Mouse (Mus musculus) limb, embryonic 11.5 days (tissue): ENCODE measurements around the gene Hcls1. TPM values are rescaled to one million over a fixed set of nuclear protein-coding genes. Genes with fewer than 3 reads are reported as not detected.

Source experiments
- ATAC-seq: fragments of 200-750 bp; cut with Nextera tagmentation; 2 replicates; pipeline ENCODE4 v1.8.0; 2017; ENCODE audit warnings: low read depth; ENCODE audit not compliant: insufficient number of reproducible peaks, low FRiP score, low TSS enrichment
- DNase-seq: peaks from one replicate; pipeline ENCODE4 v3.0.0-alpha.2; 2015; ENCODE audit warnings: low spot score
- H3K27ac ChIP-seq: fragments of 300-500 bp; sonication (generic); replicated peaks from 2 replicates; pipeline ENCODE4 v1.5.1; 2014; ENCODE audit warnings: low read depth, mild to moderate bottlenecking, low read length
- H3K27me3 ChIP-seq: fragments of 300-500 bp; sonication (generic); 2 replicates; pipeline ENCODE4 v1.6.1; 2014; ENCODE audit warnings: mild to moderate bottlenecking, low read length, mixed read lengths; ENCODE audit not compliant: control insufficient read depth, insufficient read depth
- H3K36me3 ChIP-seq: fragments of 300-500 bp; sonication (generic); 2 replicates; pipeline ENCODE4 v1.6.1; 2014; ENCODE audit warnings: mild to moderate bottlenecking, low read length, moderate library complexity, mixed read lengths; ENCODE audit not compliant: control insufficient read depth, insufficient read depth
- H3K4me1 ChIP-seq: fragments of 300-500 bp; sonication (generic); 2 replicates; pipeline ENCODE4 v1.6.1; 2014; ENCODE audit warnings: low read length, mixed read lengths; ENCODE audit not compliant: control insufficient read depth, insufficient read depth
- H3K4me2 ChIP-seq: fragments of 300-500 bp; sonication (generic); 2 replicates; pipeline ENCODE4 v1.6.1; 2014; ENCODE audit warnings: low read depth, mild to moderate bottlenecking, moderate library complexity; ENCODE audit not compliant: severe bottlenecking
- H3K4me3 ChIP-seq: fragments of 300-500 bp; sonication (generic); 2 replicates; pipeline ENCODE4 v1.5.1; 2014; ENCODE audit warnings: low read depth, low read length
- H3K9ac ChIP-seq: fragments of 300-500 bp; sonication (generic); 2 replicates; pipeline ENCODE4 v1.6.1; 2014; ENCODE audit warnings: mild to moderate bottlenecking, low read length
- H3K9me3 ChIP-seq: fragments of 300-500 bp; sonication (generic); 2 replicates; pipeline ENCODE4 v1.6.1; 2016; ENCODE audit warnings: low read length; ENCODE audit not compliant: control insufficient read depth
- WGBS: fragments of 180-500 bp; shearing (Covaris S2); extraction: QIAGEN DNeasy Blood & Tissue Kit; methylation state at CpG from one replicate; pipeline ENCODE4 v1.1.7; 2014; 5-methylcytosine and 5-hydroxymethylcytosine counted together
- polyA plus RNA-seq: library from polyadenylated mRNA; unstranded; fragments of >200 nt; fragmentation: Nextera tagmentation; extraction: Ambion mirVana; gene quantifications from 2 replicates; pipeline ENCODE4 v1.2.1, GENCODE M21; 2014

Gene Hcls1
- polyA plus RNA-seq, 1 experiment from 2014 or later: 1.0 TPM

DNA sequence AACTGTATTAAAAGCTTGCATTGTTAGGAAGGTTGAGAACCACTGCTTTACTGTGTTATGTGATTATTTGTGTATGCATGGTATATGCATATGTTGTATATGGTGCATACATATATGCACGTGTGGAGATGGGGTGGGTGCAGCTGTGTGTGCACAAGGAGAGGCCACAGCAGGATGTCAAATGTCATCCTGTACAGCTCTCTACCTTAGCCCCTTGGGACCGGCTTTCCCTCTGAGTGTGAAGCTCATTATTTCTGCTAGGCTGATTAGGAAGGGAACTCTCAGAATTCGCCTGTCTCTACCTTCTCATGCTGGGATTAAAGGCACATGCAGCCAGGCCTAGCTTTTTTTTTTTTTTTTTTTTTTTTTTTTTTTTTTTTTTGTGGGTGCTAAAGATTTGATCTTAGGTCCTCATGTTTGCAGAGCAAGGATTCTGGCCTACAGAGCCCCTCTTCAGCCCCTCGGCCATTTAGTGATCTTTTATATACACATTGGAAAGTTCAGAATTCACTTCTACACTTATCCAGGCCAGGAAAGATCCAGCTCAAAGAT lies 12.9 kb downstream of the Hcls1 start:
- Histone ChIP-seq H3K4me2 (no peak overlapping the region), H3K4me1 (no peaks in the 10 kb centered on the region), H3K27ac (no peak overlapping the region), H3K9ac (no peak overlapping the region), H3K4me3 (no peak overlapping the region), H3K9me3 (no peaks in the 10 kb centered on the region), H3K27me3 (no peaks in the 10 kb centered on the region), H3K36me3 (no peaks in the 10 kb centered on the region)
- WGBS: 71% methylated on average over 4 of the region's 4 CpGs
- ATAC-seq (no peak), DNase-seq (no peak)

DNA sequence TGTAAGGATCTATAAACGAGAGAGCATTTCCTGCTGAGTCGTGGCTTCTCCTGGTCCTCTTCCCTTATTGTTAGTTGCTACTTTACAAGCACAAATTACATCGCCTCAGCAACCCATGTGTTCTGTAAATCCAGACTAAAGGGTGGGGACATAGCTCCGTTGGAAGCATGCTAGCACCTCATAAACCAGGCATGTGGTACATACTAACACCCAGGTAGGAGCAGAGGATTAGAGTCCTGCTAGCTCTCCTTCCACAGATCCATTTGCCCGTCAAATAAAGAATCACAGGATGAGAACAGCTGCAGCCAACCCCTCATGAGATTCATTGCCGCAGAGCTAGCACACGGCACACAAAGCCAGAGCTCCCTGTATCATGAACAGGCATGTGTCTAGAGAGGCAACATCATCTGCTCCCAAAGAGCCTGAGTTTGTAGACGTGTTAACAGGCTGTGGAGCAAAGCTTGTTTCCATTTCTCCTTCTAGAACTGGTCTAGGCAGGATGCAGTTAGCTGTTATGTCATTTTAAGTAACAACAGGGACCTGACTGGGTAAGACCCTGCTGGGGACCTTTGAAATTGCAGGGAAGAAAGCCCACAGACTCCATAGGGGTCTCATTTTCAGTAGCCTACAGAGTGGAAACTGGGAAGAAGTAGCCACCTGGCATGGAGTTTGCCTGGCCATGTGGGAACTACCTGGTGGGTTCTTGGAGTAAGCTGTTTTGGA lies 15.0 kb downstream of the Hcls1 start:
- no peaks in the 10 kb centered on the region for H3K36me3 ChIP-seq
- ATAC-seq (no peak), DNase-seq (peak; percentile 32)
- H3K9ac ChIP-seq: no peak overlapping the region
- no peaks in the 10 kb centered on the region for H3K4me1 ChIP-seq
- H3K4me3 ChIP-seq: no peak overlapping the region
- H3K9me3 ChIP-seq: no peaks in the 10 kb centered on the region
- no peak overlapping the region for H3K4me2 ChIP-seq
- no peaks in the 10 kb centered on the region for H3K27me3 ChIP-seq
- peak overlapping the region; percentile 56; the same call in 1 of the 2 replicates for H3K27ac ChIP-seq
- WGBS: 32% methylated on average over 8 of the region's 8 CpGs

- H3K27ac ChIP-seq: no peak overlapping the region
- H3K9me3 ChIP-seq: no peaks in the 10 kb centered on the region
- H3K9ac ChIP-seq: no peak overlapping the region
- no peak for DNase-seq
- H3K4me2 ChIP-seq: no peak overlapping the region
- no peaks in the 10 kb centered on the region for H3K4me1 ChIP-seq
- H3K27me3 ChIP-seq: no peaks in the 10 kb centered on the region
- no peak for ATAC-seq
- no peak overlapping the region for H3K4me3 ChIP-seq
- no peaks in the 10 kb centered on the region for H3K36me3 ChIP-seq
- WGBS: 72% methylated on average over 4 of the region's 4 CpGs
Observed at GRCm38 (mm10) chr16:36951029-36951428, 16.2 kb downstream of the Hcls1 start.

- no peak for DNase-seq
Observed at GRCm38 (mm10) chr16:36955106-36955505, 20.3 kb downstream of the Hcls1 start.

GRCm38 (mm10) chr16:36963415-36963814 lies 28.6 kb downstream of the Hcls1 start:
- Histone ChIP-seq H3K4me3 (no peak overlapping the region), H3K27me3 (no peaks in the 10 kb centered on the region), H3K27ac (no peak overlapping the region), H3K9ac (no peak overlapping the region), H3K4me2 (no peak overlapping the region), H3K9me3 (no peaks in the 10 kb centered on the region), H3K36me3 (no peaks in the 10 kb centered on the region), H3K4me1 (no peaks in the 10 kb centered on the region)
- ATAC-seq (no peak), DNase-seq (no peak)
- WGBS: 84% methylated on average over 4 of the region's 4 CpGs

More at GRCm38 (mm10) chr16:36955106-36955505, 20.3 kb downstream of the Hcls1 start:
- WGBS: 74% methylated on average over 11 of the region's 11 CpGs
- H3K27ac ChIP-seq: no peak overlapping the region
- no peak overlapping the region for H3K4me3 ChIP-seq
- no peaks in the 10 kb centered on the region for H3K36me3 ChIP-seq
- no peaks in the 10 kb centered on the region for H3K9me3 ChIP-seq
- no peak for ATAC-seq
- H3K9ac ChIP-seq: no peak overlapping the region
- no peaks in the 10 kb centered on the region for H3K27me3 ChIP-seq
- no peaks in the 10 kb centered on the region for H3K4me1 ChIP-seq
- no peak overlapping the region for H3K4me2 ChIP-seq

GRCm38 (mm10) chr16:36979127-36979526 lies 44.3 kb downstream of the Hcls1 start:
- WGBS: 93% methylated on average over 2 of the region's 2 CpGs
- no peak for DNase-seq
- H3K27me3 ChIP-seq: no peaks in the 10 kb centered on the region

DNA sequence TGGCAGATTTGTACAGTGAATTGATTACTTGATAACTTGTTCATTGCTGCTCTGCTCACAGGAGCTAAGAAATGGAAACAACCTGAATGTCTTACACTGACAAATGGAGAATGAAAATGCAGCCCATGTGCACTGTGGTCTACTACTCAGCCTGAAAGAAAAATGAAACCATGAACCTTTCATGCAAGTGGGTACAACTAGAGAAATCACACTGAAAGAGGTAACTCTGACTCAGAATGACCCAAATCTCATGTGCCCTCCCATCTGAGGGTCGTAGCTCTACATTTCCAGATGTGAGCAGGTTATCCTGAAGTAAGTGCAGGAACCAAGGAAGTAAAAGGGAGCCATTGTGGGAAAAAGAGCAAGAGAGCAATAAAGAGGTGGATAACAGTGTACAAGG lies 49.0 kb downstream of the Hcls1 start:
- Histone ChIP-seq H3K36me3 (no peaks in the 10 kb centered on the region), H3K4me3 (no peak overlapping the region), H3K4me1 (no peaks in the 10 kb centered on the region), H3K4me2 (no peak overlapping the region), H3K27me3 (no peaks in the 10 kb centered on the region), H3K27ac (no peak overlapping the region), H3K9ac (no peak overlapping the region), H3K9me3 (no peaks in the 10 kb centered on the region)
- ATAC-seq (no peak), DNase-seq (no peak)
- WGBS: 63% methylated on average over 1 of the region's 1 CpGs

More at GRCm38 (mm10) chr16:36979127-36979526, 44.3 kb downstream of the Hcls1 start:
- Histone ChIP-seq H3K4me2 (no peak overlapping the region), H3K36me3 (no peaks in the 10 kb centered on the region), H3K9ac (no peak overlapping the region), H3K9me3 (no peaks in the 10 kb centered on the region), H3K4me1 (no peaks in the 10 kb centered on the region), H3K27ac (no peak overlapping the region), H3K4me3 (no peak overlapping the region)
- no peak for ATAC-seq

GRCm38 (mm10) chr16:36985636-36986042 lies 50.9 kb downstream of the Hcls1 start:
- no peak overlapping the region for H3K4me2 ChIP-seq
- 72% methylated on average over 5 of the region's 5 CpGs for WGBS

More at GRCm38 (mm10) chr16:36985636-36986042, 50.9 kb downstream of the Hcls1 start:
- Histone ChIP-seq H3K9me3 (no peaks in the 10 kb centered on the region), H3K27ac (no peak overlapping the region), H3K36me3 (no peaks in the 10 kb centered on the region), H3K4me3 (no peak overlapping the region), H3K27me3 (no peaks in the 10 kb centered on the region), H3K9ac (no peak overlapping the region), H3K4me1 (no peaks in the 10 kb centered on the region)
- ATAC-seq: no peak
- no peak for DNase-seq
